Mouse (Mus musculus) gastrocnemius, postnatal 36 days (tissue): ENCODE results near the gene Eya2. TPM values are rescaled to one million over a fixed set of nuclear protein-coding genes. Genes with fewer than 3 reads are reported as not detected.
"Not testable (repeated sequence)": the region's sequence is repeated elsewhere in the genome, so short reads cannot be mapped to it uniquely, and the experiment has no call there.

Source experiments
- DNase-seq, 2 experiments: peaks; one replicate each; pipeline ENCODE4 v3.0.0; 2022
- intact Hi-C: fragments of 180-260 bp; cut with DNase I; formaldehyde crosslinking; loops from one replicate; pipeline ENCODE4 v1.15.1; 2025
- long read RNA-seq, 2 experiments: library from polyadenylated mRNA; stranded (forward); transcript quantifications; one replicate each; pipeline ENCODE4 v2.0.0; 2021
- total RNA-seq, 2 experiments: library from RNA; stranded (reverse); gene quantifications; 2 replicates each; pipeline ENCODE4 v1.2.3; 2021

The Eya2 gene
- 1 to 10 TPM; 3.2 TPM for total RNA-seq
- long read RNA-seq, experiment 1, partial matches to known transcripts: 0 of 3 reads
- long read RNA-seq, experiment 1, other reads (novel, unspliced or antisense): 2 of 3 reads
- long read RNA-seq, experiment 2, partial matches to known transcripts: 1 of 3 reads
- long read RNA-seq, experiment 2, other reads (novel, unspliced or antisense): 1 of 3 reads

DNA sequence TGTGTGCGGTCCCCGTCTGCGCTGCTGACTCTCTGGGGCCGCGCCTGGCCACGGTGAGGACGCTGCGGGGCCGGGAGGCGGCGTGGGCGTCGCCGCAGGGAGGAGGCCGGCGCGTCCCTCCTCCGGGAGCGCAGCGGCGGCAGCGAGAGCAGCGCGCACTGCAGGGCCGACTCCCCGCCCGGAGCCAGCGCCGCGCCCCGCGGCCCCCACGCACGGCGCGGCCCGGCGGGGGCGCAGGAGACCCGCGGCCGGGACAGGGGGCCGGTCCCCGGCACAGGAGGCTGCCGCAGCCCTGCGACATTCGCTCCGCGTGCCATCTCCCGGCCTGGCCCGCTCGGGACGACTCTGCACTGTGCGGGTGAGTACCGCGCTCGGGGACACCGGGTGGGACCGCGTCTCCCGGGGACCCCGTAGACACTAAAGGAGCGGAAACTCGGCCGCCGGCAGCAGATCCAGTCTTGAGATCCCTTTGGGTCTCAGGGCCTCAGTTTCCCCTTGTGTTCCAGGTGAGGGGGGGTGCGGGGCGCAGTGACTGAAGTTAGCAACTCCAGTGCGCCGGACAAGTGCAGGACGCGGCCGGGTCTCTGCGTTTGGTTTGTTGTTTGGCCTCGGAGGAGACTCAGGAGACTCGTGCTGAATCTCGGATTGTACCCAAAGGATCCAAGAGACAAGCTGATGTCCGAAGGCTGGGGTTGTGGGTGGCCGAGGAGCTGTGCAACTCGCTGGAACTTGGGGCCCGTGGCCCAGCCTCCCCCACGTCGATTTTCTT, at the start of gene Eya2:
Gene Eya2, plus strand, starts transcription at position 126 of the 769 bp plus-strand sequence.
- intact Hi-C loops: no loop called here
- no peak for DNase-seq

DNA sequence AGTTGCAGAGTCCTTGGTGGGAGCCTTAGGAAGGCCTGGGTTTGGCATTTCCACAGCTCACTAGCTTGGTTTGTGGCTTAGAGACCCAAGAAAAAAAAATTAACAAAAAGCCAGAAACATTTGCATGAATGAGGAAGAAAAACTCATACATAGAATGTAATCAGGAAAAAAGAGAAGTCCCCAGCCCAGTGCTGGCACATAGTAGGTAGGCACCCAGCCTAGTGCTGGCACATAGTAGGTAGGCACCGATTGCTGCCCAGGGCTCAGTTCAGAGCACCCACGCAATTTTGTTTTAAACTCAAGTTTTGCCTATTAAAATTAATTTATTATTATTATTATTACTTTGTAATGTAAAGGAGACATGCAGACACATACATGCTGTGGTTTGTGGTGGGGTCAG, 49.1 kb upstream of the Eya2 start:
- DNase-seq: no peak
- intact Hi-C loops: no loop called here

DNA sequence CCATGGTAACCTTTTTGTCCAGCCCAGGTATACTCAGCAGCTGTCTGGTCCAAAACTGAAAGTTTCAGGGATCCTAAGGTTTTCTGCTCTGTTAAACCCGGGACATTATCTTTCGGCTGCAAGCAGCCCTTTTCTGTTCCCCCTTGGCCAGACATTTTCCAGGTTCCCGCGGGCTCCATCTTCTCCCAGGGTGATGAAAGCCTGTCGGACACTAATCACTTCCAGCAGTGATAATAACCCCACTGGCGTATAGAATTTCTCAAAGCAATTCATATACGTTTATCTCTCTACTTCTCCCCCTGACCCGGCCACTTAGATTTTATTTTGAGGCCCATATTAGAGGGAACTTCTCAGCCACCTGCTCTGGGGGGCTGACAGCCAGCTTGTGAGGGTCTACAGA, 48.5 kb upstream of the Eya2 start:
- intact Hi-C loops: no loop called here
- DNase-seq: no peak

DNA sequence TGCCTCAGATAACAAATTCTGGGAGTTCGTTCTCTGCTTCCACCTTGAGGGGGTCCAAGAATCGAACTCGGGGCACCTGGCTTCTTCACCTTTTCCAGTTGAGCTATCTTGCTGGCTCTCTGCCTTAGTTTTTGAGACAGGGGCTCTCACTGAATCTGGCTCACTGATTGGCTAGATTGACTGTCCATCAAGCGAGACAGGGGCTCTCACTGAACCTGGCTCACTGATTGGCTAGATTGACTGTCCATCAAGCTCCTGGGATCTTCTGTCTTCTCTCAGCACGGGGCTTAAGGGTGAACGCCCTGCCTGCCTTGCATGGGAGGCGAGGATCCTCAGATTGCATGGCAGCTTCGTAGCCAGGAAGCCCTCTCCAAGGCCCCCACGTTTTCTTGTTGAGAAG, 47.4 kb upstream of the Eya2 start:
- intact Hi-C loops: no loop called here
- no peak for DNase-seq

DNA sequence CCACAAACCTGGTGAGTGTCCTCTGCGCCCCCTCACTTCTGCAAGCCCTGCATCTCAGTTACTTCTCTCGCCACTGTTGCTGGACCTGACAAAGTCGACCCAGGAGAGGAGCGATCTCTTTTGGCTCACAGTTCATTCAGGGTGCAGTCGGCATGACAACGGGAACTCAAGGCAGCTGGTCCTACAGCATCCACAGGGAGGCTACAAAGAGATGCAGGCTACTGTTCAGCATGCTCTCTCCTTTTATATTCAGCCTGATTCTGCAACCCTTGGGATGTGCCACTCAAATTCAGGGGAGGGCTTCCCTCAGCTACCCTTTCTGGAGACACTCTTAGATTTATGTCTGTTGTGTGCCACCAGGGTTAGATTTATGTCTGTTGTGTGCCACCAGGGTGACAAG, 46.2 kb upstream of the Eya2 start:
- intact Hi-C loops: no loop called here
- no peak for DNase-seq

DNA sequence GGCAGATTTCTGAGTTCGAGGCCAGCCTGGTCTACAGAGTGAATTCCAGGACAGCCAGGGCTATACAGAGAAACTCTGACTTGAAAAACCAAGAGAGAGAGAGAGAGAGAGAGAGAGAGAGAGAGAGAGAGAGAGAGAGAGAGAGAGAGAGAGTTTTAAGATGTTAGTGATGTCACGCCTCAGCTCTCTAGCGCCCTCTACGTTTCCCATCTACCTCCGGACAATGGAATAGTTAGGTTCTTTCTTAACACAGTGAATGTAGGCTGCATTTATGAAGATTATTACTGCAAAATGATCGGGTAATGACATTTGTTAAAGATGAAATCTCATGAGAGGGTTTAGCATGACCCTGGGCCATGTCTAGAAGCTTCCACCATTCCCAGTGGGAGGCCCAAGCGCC, 44.4 kb upstream of the Eya2 start:
- DNase-seq, intact Hi-C loops: not testable (repeated sequence)

DNA sequence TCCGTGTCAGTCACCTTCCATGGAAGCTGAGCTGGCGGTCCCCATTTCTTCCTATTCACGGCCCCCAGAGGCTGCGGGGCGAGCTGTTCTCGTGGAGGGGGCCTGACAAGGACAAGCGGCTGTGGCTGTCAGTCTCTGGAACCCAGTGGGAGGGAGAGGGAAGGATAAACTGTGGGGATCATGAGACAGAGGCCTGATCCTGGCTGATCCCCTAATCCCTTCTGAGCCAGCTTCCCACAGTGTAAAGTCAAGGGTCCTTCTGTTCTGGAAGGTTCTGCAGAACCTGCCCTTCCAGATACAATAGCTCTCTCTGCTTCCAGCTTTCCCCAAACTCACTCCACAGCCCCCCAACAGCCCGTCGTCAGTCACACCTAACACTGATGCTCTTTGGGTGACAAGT, 40.8 kb upstream of the Eya2 start:
- no peak for DNase-seq
- intact Hi-C loops: no loop called here

DNA sequence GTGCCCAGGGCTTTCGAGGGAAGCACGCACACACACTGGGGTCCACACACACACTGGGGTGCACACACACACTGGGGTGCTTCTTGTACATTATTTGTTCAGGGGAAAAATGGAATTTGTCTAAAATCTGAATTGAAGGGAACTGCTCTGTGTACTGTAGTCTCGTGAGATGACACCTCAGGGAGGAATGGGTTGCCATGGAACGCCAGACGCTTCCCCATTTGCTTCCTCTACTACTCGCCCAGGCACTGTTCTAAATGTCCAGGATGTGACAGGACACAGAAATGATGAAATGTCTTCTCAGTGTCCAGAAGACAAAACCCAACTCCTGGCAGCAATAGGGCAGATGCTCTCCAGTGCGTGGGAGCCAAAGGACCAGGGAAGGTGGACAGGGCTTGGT, 37.6 kb upstream of the Eya2 start:
- intact Hi-C loops: no loop called here
- no peak for DNase-seq

DNA sequence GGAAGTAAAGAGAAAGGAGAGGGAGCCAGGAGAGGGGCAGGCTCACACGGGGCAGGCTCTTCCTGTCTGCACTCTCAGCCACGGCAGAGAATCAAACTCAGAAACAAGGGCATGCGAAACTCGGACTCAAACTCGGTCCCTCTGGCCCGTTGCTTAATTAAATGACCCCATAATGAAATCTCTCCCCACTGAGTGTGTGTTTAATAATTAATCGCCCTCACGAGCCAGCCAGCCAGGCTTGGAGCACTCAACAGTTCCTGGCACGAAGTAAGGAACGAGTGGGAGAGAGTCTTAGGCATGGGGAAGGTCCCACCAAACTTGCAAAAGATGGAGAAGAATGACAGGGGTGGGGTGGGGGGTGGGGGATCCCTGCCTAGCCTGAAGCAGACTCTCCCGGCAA, 35.9 kb upstream of the Eya2 start:
- intact Hi-C loops: no loop called here
- no peak for DNase-seq

DNA sequence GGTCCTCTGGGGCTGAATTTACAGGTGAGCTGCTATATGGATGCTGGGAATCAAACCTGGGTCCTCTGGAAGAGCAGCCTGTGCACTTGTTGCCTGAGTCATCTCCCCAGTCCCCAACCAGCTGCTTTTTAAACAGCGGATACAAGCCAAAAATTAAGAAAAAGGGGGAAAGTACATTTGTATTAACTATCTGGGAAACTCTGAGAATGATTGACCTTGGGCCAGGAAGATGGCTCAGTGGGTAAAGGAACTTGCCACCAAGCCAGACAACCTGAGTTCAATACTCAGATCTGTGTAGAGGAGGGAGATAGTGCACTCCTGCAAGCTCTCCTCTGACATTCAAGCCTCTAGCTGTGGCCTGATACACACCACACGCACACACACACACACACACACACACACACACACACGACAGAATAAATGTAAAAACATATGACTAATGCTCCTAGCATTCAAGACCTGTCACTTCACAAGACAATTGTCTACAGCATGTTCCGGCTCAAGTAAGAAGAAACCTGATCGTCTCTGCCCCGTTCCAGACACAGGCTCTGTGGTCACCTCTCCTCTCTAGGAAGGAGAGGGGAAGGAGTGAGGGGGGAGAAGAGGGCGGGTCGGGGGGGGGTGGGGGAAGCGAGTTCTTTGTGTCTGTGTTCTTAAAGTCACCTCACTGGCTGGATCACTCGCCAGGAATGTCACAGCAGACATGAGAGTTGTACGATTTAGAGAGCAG, 35.2 kb upstream of the Eya2 start:
- DNase-seq: no peak
- intact Hi-C loops: no loop called here

DNA sequence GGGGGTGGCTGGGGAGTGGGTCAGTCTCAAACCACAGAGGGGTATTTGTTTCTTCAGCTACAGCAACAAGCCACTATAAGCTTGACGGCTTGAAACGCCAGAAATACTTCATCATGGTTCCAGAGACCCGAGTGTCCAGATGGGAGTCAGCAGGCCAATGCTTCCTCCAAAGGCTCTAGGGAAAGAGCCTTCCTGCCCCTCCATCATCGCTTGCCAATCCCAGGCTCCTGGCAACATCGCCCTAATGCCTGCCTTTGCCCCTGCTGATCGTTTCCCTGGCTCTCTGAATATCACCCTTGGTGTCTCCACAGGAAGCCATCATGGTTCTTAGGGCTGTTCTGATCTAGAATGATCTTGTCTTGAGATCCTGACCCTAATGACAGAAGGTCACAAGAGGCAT, 33.0 kb upstream of the Eya2 start:
- intact Hi-C loops: no loop called here
- DNase-seq: no peak

DNA sequence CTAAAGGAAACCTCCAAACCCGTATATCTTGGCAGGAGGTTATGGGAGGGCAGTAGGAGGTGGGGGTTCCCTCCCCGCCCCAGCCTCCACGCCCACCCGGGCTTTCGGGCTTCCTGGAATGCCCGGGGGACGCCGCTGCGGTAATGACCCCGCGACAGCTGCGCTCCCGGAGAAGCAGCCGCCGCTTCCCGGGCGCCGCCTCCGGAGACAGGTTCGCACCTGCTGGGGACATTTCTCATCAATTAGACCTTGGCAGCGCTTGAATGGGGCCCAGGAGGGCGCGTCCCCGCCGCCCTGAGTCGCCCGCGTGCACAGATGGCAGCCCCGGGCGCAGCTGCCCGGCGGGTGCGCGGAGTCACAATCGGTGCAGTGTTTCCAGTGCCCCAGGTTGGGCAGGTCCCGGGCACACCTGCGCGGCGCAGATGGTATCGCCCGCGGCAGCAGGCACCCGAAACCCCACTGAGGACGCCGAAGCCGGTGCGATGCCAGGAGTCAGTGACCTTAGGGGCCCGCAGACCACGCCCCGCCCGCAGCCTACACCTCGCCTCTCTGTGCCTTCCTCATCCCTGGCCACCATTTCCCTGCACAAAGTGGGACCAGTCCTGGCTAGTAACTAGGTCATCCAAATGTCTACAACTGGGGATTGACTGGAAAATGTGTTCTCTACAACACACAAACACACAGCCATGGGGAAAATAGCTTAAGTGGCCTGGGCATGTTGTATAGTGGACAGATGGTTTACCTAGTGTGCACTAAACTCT, 31.4 kb upstream of the Eya2 start:
- no peak for DNase-seq
- intact Hi-C loops: no loop called here

DNA sequence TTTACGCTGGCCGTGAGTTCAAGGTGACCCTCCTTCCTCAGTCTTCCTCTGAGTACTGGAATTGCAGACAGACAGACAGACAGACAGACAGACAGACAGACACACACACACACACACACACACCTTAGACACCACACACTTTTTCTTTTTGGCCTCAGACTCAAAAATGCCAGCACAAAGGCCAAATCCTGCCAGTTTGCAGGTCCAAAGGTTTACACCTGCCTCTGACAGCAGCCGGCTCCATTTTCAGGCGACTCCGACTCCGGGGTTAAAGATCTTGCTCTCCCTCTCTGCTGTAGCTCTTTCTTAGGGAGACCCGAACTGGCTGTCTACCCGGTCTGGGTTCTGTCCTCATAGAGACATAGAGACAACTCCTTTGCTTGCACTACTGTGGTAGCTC, 30.7 kb upstream of the Eya2 start:
- DNase-seq: no peak
- intact Hi-C loops: no loop called here

DNA sequence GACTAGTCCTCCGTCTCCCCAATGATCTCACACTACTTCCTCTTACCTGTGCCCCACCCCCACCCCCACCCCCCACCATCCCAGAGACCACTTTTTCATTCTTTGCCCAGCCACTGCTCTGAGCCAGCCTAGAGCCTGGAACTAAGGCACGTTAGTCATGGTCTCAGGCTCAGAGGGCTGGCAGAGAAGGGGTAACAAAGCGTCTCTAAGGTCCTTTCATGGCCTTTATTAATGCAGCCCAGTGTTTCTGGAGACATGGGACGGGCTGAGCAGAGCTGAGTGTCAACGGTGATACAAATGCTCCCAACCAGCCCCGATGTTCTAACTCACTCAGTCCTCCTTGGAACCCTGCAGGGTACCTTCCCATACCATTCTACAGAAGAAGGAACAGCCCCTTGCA, 30.2 kb upstream of the Eya2 start:
- intact Hi-C loops: no loop called here

DNA sequence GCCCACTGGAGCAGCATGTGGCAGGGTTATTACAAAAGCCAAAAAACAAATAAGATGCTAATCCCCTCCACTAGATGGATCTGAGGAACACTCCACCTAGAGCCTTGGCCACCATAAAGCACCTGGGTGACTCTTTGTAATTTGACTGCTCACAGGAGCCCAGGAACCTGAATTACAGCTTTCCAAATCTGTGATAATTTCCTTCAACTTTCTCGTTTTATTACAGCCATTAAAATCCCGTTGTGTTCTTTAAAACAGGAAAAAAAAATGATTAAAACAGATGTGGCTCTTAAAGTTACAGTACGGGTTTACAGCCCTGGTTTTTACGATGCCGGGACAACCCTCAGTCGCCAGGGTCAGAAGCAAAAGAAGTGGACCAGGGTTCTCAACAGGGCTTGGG, 27.9 kb upstream of the Eya2 start:
- intact Hi-C loops: no loop called here
- DNase-seq: no peak

More for the DNA sequence above, 30.2 kb upstream of the Eya2 start:
- DNase-seq: no peak

DNA sequence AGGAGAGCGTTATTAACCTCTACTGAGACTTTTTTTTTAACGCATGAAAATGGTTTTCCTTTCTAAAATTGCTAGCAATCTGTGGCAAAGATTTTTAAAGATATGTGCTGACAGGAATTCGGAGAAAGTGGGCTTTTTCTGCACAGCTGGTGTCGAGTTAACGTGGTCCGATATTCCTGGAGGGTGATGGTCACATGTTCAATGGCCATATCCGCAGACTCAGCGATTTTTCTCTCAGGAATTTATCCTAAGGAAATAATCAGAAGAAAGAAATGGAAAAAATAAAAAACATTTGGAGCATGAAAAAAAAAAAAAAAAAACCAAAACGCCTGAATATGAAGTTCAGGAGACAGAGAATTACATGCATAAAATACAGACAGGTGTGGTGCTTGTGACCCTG, 27.0 kb upstream of the Eya2 start:
- intact Hi-C loops: no loop called here
- no peak for DNase-seq

DNA sequence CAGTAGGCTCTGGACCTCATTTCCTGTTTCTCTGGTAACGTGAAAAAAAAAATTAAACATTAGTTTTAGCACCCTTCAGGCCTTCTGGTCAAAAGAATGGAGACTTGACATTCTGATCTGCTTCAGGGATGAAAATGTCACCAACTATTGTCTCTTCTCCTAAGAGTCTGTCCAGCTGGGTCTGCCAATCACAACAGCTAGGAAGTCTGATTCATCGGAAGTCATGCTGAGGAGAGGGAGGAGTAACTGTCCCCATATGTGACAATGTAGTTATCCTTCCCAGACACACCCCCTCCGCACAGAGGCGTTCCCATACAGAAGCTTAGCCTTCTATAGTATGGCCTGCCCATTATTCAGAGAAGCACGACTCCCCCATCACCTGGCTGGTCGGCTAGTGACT, 25.9 kb upstream of the Eya2 start:
- intact Hi-C loops: no loop called here
- DNase-seq: no peak

DNA sequence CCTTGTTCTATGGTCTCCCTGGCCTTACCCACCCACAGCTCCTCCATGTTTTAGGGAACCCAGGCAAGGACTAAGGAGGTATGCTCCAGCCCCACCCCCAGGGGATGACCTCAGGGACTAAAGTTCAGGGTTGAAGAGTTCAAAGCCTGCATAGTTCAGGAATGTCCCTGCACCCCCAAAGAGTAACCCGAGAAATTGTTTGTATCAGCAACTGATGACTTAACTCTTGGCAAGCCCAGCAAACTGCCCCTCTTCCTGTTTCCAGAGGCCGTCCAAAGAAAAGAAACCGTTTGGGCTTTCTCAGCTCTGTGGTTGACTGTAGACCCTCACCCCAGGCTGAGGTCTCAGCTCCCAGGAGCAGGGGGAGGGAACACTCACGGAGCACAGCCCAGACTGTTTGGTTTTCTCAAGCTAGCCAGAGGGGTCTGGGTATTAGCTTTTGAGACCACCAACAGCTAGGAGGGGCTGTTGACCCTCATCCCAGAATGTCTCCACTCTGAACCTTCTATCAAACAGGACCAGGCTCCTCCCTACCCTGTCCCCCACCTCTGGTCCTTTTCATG, 23.5 kb upstream of the Eya2 start:
- intact Hi-C loops: no loop called here
- no peak for DNase-seq

DNA sequence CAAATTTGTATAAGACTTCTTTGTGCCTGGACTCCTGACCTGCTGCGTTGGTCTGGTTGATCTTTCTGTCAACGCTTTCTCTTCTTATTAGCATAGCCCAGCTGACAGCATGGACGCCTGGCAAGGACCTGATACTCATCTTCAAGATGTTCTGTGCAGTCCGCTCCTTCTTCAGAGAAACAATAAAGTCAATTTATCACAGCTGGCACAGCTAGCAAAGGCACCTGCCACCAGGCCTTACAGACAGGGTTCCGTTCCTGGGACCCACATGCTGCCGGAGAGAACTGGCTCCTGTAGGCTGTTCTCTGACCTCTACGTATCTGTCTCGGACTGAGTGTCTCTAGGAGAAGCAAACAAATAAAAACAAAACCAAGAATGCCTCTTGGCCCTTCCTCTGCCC, 11.8 kb upstream of the Eya2 start:
- intact Hi-C loops: no loop called here
- DNase-seq: no peak

DNA sequence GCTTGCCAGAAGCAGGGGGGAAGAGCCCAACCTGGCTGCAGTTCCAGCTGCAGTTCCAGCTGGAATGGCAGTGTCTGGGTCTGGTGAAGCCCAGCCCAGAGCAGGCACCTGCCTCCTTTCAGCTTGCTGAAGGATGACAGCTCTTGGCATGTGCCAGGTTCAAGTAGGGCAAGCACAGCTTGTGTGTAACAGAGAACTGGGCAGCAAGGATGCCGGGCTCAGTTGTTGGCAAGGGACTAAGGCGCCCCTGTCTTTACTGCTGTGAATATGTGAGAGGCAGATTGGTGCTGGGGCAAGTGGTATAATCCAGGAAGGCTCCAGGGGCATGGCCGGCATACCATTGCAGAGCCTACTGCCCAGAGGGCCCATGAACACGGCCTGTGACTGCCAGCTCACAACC, 11.3 kb upstream of the Eya2 start:
- DNase-seq: no peak
- intact Hi-C loops: no loop called here

DNA sequence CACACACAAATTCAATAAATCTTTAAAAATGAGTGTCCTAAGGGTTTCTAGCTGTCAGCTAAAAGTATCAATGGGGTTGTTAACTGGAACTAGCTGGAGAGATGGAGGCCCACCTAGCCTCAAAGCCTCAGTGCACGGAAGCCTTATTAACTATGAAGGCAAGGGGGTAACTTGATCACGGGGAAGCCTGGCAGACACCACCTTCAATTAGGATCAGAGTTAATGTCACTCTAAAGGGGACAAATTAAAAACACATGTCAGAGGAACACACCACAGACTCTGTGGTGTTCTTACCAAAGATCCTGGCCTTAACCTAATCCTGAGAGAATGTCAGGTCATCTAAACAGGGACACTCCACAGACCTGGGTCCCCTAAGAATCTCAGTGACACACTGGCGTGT, 10.3 kb upstream of the Eya2 start:
- no peak for DNase-seq
- intact Hi-C loops: no loop called here
